Mouse (Mus musculus) left cerebral cortex, adult 9 months (tissue): ENCODE results near the gene Spsb3.

ENCODE experiments used
- DNase-seq, 2 experiments: peaks; one replicate each; pipeline ENCODE4 v3.0.0; 2022; ENCODE audit warnings: low spot score in 2 of 2

The Spsb3 gene

GRCm38 (mm10) chr17:24896241-24896992 is 10.0 kb downstream of the Spsb3 start, which contains the start of gene Nme3:
Nme3 (plus strand) TSS chr17:24896500.
- peak in 1 of 2 experiments; percentile 73 for DNase-seq

GRCm38 (mm10) chr17:24896993-24897269 is 10.5 kb downstream of the Spsb3 start:
- no peak for DNase-seq

- no peak for DNase-seq
Observed at GRCm38 (mm10) chr17:24897600-24897999, 11.2 kb downstream of the Spsb3 start.

- DNase-seq, result no peak
Observed at GRCm38 (mm10) chr17:24898041-24898854, 11.8 kb downstream of the Spsb3 start.

- DNase-seq, result no peak
Observed at GRCm38 (mm10) chr17:24899153-24899552, 12.7 kb downstream of the Spsb3 start.

- no peak for DNase-seq
Observed at GRCm38 (mm10) chr17:24900014-24900413, 13.6 kb downstream of the Spsb3 start.

- no peak for DNase-seq
Observed at GRCm38 (mm10) chr17:24902124-24902523, 15.7 kb downstream of the Spsb3 start.

- DNase-seq, result no peak
Observed at GRCm38 (mm10) chr17:24902671-24903474, 16.4 kb downstream of the Spsb3 start.

GRCm38 (mm10) chr17:24903767-24904166 is 17.3 kb downstream of the Spsb3 start:
- DNase-seq, result no peak

GRCm38 (mm10) chr17:24907591-24907990 is 21.1 kb downstream of the Spsb3 start:
- DNase-seq, result no peak

- no peak for DNase-seq
Observed at GRCm38 (mm10) chr17:24913984-24914383, 27.5 kb downstream of the Spsb3 start.

GRCm38 (mm10) chr17:24923246-24923645 is 36.8 kb downstream of the Spsb3 start:
- DNase-seq, result no peak

- DNase-seq, result no peak
Observed at GRCm38 (mm10) chr17:24929506-24929905, 43.1 kb downstream of the Spsb3 start.

- DNase-seq, result no peak
Observed at GRCm38 (mm10) chr17:24932431-24932830, 46.0 kb downstream of the Spsb3 start.

GRCm38 (mm10) chr17:24933163-24933562 is 46.7 kb downstream of the Spsb3 start:
- DNase-seq, result no peak

GRCm38 (mm10) chr17:24934926-24935325 is 48.5 kb downstream of the Spsb3 start:
- DNase-seq, result no peak

- DNase-seq, result no peak
Observed at GRCm38 (mm10) chr17:24935666-24936065, 49.2 kb downstream of the Spsb3 start.

- DNase-seq, result peak; percentile 87 to 96
Observed at GRCm38 (mm10) chr17:24936259-24937237, 50.1 kb downstream of the Spsb3 start, which contains the start of gene Mapk8ip3. Mapk8ip3 (minus strand) TSS chr17:24936977.

GRCm38 (mm10) chr17:24937266-24937665 is 50.8 kb downstream of the Spsb3 start:
- no peak for DNase-seq
